Mouse (Mus musculus) left cerebral cortex, postnatal 14 days (tissue): ENCODE results near the gene Prkd2. TPM values are rescaled to one million over a fixed set of nuclear protein-coding genes. Genes with fewer than 3 reads are reported as not detected.

Experiments used
- DNase-seq, 2 experiments: peaks; one replicate each; pipeline ENCODE4 v3.0.0; 2021 to 2022; ENCODE audit warnings: low spot score in 2 of 2, mixed read lengths in 1 of 2
- intact Hi-C: fragments of 180-260 bp; cut with DNase I; formaldehyde crosslinking; loops from one replicate; pipeline ENCODE4 v1.15.1; 2025
- total RNA-seq, 2 experiments: library from RNA; stranded (reverse); gene quantifications; 2 replicates each; pipeline ENCODE4 v1.2.3; 2021

Prkd2 gene
- total RNA-seq, 2 experiments from 2014 or later = 9.0 to 9.3 TPM

- intact Hi-C loops = no loop called here
- DNase-seq = no peak
These were observed 65.7 kb downstream of the Prkd2 start for GRCm38 (mm10) chr7:16908367-16908766.

GRCm38 (mm10) chr7:16908859-16909258, 66.2 kb downstream of the Prkd2 start:
- intact Hi-C loops = no loop called here
- no peak for DNase-seq

- DNase-seq = no peak
- intact Hi-C loops = no loop called here
These were observed 67.2 kb downstream of the Prkd2 start for GRCm38 (mm10) chr7:16909909-16910308.

- intact Hi-C loops = no loop called here
- DNase-seq = no peak
These were observed 69.2 kb downstream of the Prkd2 start for GRCm38 (mm10) chr7:16911904-16912303.

- no peak for DNase-seq
- intact Hi-C loops = no loop called here
These were observed 69.7 kb downstream of the Prkd2 start for GRCm38 (mm10) chr7:16912360-16912759.

- peak; percentile 80 to 85 for DNase-seq
- intact Hi-C loops = loop anchor here (2.0 kb wide), 1 partner anchor 19 kb away; no protein-coding TSS in a partner anchor
These were observed 71.2 kb downstream of the Prkd2 start for GRCm38 (mm10) chr7:16913806-16914452.

- intact Hi-C loops = loop anchor here (2.0 kb wide), 1 partner anchor 20 kb away; no protein-coding TSS in a partner anchor
These were observed 72.0 kb downstream of the Prkd2 start for GRCm38 (mm10) chr7:16914453-16915343.

GRCm38 (mm10) chr7:16915461-16916340, 73.0 kb downstream of the Prkd2 start:
- intact Hi-C loops = loop anchor here (2.0 kb wide), 1 partner anchor 21 kb away; no protein-coding TSS in a partner anchor

More at GRCm38 (mm10) chr7:16914453-16915343, 72.0 kb downstream of the Prkd2 start:
- DNase-seq = no peak

GRCm38 (mm10) chr7:16916342-16917265, 73.9 kb downstream of the Prkd2 start:
- intact Hi-C loops = no loop called here
- DNase-seq = no peak

More at GRCm38 (mm10) chr7:16915461-16916340, 73.0 kb downstream of the Prkd2 start:
- DNase-seq = no peak

- intact Hi-C loops = no loop called here
- DNase-seq = no peak
These were observed 74.7 kb downstream of the Prkd2 start for GRCm38 (mm10) chr7:16917447-16917846.

GRCm38 (mm10) chr7:16918014-16918413, 75.3 kb downstream of the Prkd2 start:
- intact Hi-C loops = no loop called here
- peak; percentile 60 to 77 for DNase-seq

- intact Hi-C loops = no loop called here
- no peak for DNase-seq
These were observed 76.0 kb downstream of the Prkd2 start for GRCm38 (mm10) chr7:16918670-16919069.

- intact Hi-C loops = no loop called here
These were observed 76.9 kb downstream of the Prkd2 start for GRCm38 (mm10) chr7:16919395-16920149.

More at GRCm38 (mm10) chr7:16919395-16920149, 76.9 kb downstream of the Prkd2 start:
- DNase-seq = no peak

Other genes with a start within 250 kb of the Prkd2 start
- gene Arhgap35, start 227.9 kb upstream of the Prkd2 start, total RNA-seq = 100 to 1,000 TPM; 138 to 148 TPM
- gene Ceacam15, start 167.2 kb upstream of the Prkd2 start, total RNA-seq = not detected
- not detected for gene Ceacam9, start 121.0 kb upstream of the Prkd2 start, total RNA-seq
- 100 to 1,000 TPM; 349 to 363 TPM for gene Ap2s1, start 104.5 kb upstream of the Prkd2 start, total RNA-seq
- 1 to 10 TPM; 3.8 to 5.7 TPM for gene Slc1a5, start 61.6 kb upstream of the Prkd2 start, total RNA-seq
- gene Strn4, start 27.0 kb upstream of the Prkd2 start, total RNA-seq = 100 to 1,000 TPM; 333 to 347 TPM
- 10 to 100 TPM; 50.3 to 57.2 TPM for gene Fkrp, start 26.2 kb upstream of the Prkd2 start, total RNA-seq
- 100 to 1,000 TPM; 130 to 141 TPM for gene Dact3, start 32.4 kb downstream of the Prkd2 start, total RNA-seq
- gene Gng8, start 48.9 kb downstream of the Prkd2 start, total RNA-seq = 1 to 10 TPM; 1.2 to 1.5 TPM
- under 1 TPM in 1 of 2 experiments, not detected in 1; 0.11 TPM for gene Ptgir, start 63.6 kb downstream of the Prkd2 start, total RNA-seq
- 1,000 to 10,000 TPM; 2,088 to 2,136 TPM for gene Calm3, start 81.2 kb downstream of the Prkd2 start, total RNA-seq
- 100 to 1,000 TPM; 215 to 249 TPM for gene Pnmal2, start 101.8 kb downstream of the Prkd2 start, total RNA-seq
- gene Pnmal1, start 116.8 kb downstream of the Prkd2 start, total RNA-seq = 10 to 100 TPM; 85.4 to 91.6 TPM
- 10 to 100 TPM; 59.2 to 61.7 TPM for gene Gm42372, start 140.2 kb downstream of the Prkd2 start, total RNA-seq
- gene Ccdc8, start 149.8 kb downstream of the Prkd2 start, total RNA-seq = 1 to 10 TPM; 3.0 TPM
- gene Ppp5c, start 185.0 kb downstream of the Prkd2 start, total RNA-seq = 100 to 1,000 TPM; 182 to 185 TPM
- 10 to 100 TPM in 1 of 2 experiments, 1 to 10 TPM in 1; 8.3 to 16.0 TPM for gene Hif3a, start 219.5 kb downstream of the Prkd2 start, total RNA-seq
- 1 to 10 TPM; 3.8 to 4.2 TPM for gene Psg16, start 231.1 kb downstream of the Prkd2 start, total RNA-seq